Mouse (Mus musculus) small intestine, adult 2 months (tissue): ENCODE measurements around the gene Pex7. TPM values are rescaled to one million over a fixed set of nuclear protein-coding genes. Genes with fewer than 3 reads are reported as not detected.

ENCODE experiments used
- H3K27ac ChIP-seq: fragments of 200-500 bp; 2 replicates; pipeline ENCODE4 v1.5.1; 2012; ENCODE audit warnings: low read depth, low read length, control low read depth, inconsistent platforms; ENCODE audit not compliant: insufficient read depth
- H3K27me3 ChIP-seq: fragments of 200-500 bp; 2 replicates; pipeline ENCODE4 v1.6.1; 2012; ENCODE audit warnings: mild to moderate bottlenecking, moderate library complexity, low read length, inconsistent platforms; ENCODE audit not compliant: control insufficient read depth, insufficient read depth
- H3K36me3 ChIP-seq: fragments of 200-500 bp; 2 replicates; pipeline ENCODE4 v1.6.1; 2012; ENCODE audit warnings: mild to moderate bottlenecking, low read length, control low read depth, inconsistent platforms; ENCODE audit not compliant: control insufficient read depth, insufficient read depth
- H3K4me1 ChIP-seq: fragments of 200-500 bp; 2 replicates; pipeline ENCODE4 v1.6.1; 2012; ENCODE audit warnings: low read length, inconsistent platforms, mixed read lengths; ENCODE audit not compliant: control insufficient read depth, insufficient read depth, insufficient read length
- H3K4me3 ChIP-seq: fragments of 200-500 bp; 2 replicates; pipeline ENCODE4 v1.5.1; 2012; ENCODE audit warnings: low read depth, mild to moderate bottlenecking, control low read depth, inconsistent platforms, low read length, moderate library complexity
- CTCF ChIP-seq: fragments of 200-500 bp; IDR thresholded peaks from 2 replicates; pipeline ENCODE4 v1.5.1; 2012; ENCODE audit warnings: low read depth, mild to moderate bottlenecking, control low read depth, inconsistent platforms, low read length, moderate library complexity, mixed read lengths; ENCODE audit not compliant: insufficient replicate concordance, insufficient read length; ENCODE audit errors: extremely low read depth
- POLR2A ChIP-seq: fragments of 200-500 bp; IDR thresholded peaks from 2 replicates; pipeline ENCODE4 v1.6.1; 2012; ENCODE audit warnings: low read depth, mild to moderate bottlenecking, control low read depth, inconsistent platforms, low read length, moderate library complexity
- WGBS: fragments of 180-500 bp; shearing (Covaris S2); methylation state at CpG from one replicate; pipeline ENCODE4 v1.1.7; 2018; 5-methylcytosine and 5-hydroxymethylcytosine counted together
- polyA plus RNA-seq: library from polyadenylated mRNA; depleted of rRNA; stranded (reverse); fragments of >200 nt; gene quantifications from 2 replicates; pipeline ENCODE4 v1.2.3, GENCODE M21; 2012

The Pex7 gene
- polyA plus RNA-seq, 1 experiment = 26.1 TPM

DNA sequence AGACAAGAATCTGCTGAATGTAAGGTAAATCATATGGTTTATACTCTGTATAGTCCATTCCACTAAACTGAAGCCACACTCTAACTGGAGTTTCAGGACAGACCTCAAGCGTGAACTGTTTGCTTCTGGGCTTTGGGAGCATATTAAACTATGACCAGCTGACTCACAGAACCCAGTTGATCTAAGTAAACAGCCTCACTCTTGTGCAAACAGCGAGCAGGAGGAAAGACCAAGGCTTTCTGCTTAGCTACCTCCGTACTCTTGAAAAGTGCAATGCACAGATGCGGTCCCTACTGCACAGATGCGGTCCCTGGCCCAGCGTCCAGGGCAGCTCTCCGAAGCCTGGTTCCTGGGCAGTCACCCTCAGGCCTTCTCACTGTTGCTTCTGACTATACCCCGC, 30.2 kb downstream of the Pex7 start:
- H3K4me1 ChIP-seq = no peaks in the 10 kb centered on the region
- no peak overlapping the region for H3K4me3 ChIP-seq
- 57% methylated on average over 8 of the region's 8 CpGs for WGBS
- H3K27ac ChIP-seq = no peak overlapping the region
- TF ChIP-seq POLR2A (no peak), CTCF (no peak)
- no peaks in the 10 kb centered on the region for H3K27me3 ChIP-seq
- H3K36me3 ChIP-seq = peaks cover 4% of the 10 kb centered on the region

DNA sequence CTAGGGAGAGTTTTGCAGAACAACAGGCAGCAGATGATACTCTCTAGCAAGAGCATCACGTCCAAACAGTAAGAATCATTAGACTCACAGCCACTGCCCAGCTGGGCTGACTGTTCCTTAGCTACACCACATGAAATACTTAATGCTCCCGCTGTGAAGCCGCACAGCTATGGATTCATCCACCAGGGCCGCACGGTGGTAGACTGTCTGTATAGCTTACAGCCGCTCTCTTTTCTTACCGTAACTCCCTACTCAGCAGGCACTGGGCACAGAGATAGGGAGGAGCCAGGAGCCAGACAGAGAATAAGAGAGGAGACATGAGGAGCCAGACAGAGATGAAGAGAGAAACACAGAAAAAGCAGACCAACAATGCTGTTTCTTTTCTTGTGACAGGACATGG, 30.8 kb downstream of the Pex7 start:
- no peak overlapping the region for H3K4me3 ChIP-seq
- H3K36me3 ChIP-seq = peaks cover 3% of the 10 kb centered on the region; the same call in 1 of the 2 replicates
- WGBS = 83% methylated on average over 7 of the region's 7 CpGs
- no peak for TF ChIP-seq CTCF
- no peaks in the 10 kb centered on the region for H3K4me1 ChIP-seq
- H3K27ac ChIP-seq = no peak overlapping the region
- H3K27me3 ChIP-seq = no peaks in the 10 kb centered on the region

- H3K4me1 ChIP-seq = no peaks in the 10 kb centered on the region
- H3K4me3 ChIP-seq = no peak overlapping the region
- 79% methylated on average over 5 of the region's 5 CpGs for WGBS
- TF ChIP-seq POLR2A (no peak), CTCF (no peak)
- no peaks in the 10 kb centered on the region for H3K27me3 ChIP-seq
- peaks cover 3% of the 10 kb centered on the region; the same call in 1 of the 2 replicates for H3K36me3 ChIP-seq
- H3K27ac ChIP-seq = no peak overlapping the region
These were observed 32.1 kb downstream of the Pex7 start for GRCm38 (mm10) chr10:19875346-19875745.

GRCm38 (mm10) chr10:19855597-19856306, 51.7 kb downstream of the Pex7 start:
- Histone ChIP-seq H3K36me3 (no peaks in the 10 kb centered on the region; the same call in 1 of the 2 replicates), H3K27me3 (peaks cover 20% of the 10 kb centered on the region), H3K4me1 (peaks cover 6% of the 10 kb centered on the region), H3K4me3 (no peak overlapping the region), H3K27ac (no peak overlapping the region)
- TF ChIP-seq POLR2A (no peak), CTCF (no peak)
- 94% methylated on average over 7 of the region's 7 CpGs for WGBS

- Histone ChIP-seq H3K4me3 (no peak overlapping the region), H3K27ac (no peak overlapping the region), H3K4me1 (peaks cover 19% of the 10 kb centered on the region), H3K27me3 (peaks cover 41% of the 10 kb centered on the region), H3K36me3 (no peaks in the 10 kb centered on the region)
- no peak for TF ChIP-seq POLR2A
- TF ChIP-seq CTCF = no peak
- 36% methylated on average over 2 of the region's 2 CpGs for WGBS
These were observed 53.9 kb downstream of the Pex7 start for GRCm38 (mm10) chr10:19853609-19854008.

GRCm38 (mm10) chr10:19852776-19853175, 54.7 kb downstream of the Pex7 start:
- WGBS = 20% methylated on average over 6 of the region's 6 CpGs
- peaks cover 42% of the 10 kb centered on the region for H3K27me3 ChIP-seq

DNA sequence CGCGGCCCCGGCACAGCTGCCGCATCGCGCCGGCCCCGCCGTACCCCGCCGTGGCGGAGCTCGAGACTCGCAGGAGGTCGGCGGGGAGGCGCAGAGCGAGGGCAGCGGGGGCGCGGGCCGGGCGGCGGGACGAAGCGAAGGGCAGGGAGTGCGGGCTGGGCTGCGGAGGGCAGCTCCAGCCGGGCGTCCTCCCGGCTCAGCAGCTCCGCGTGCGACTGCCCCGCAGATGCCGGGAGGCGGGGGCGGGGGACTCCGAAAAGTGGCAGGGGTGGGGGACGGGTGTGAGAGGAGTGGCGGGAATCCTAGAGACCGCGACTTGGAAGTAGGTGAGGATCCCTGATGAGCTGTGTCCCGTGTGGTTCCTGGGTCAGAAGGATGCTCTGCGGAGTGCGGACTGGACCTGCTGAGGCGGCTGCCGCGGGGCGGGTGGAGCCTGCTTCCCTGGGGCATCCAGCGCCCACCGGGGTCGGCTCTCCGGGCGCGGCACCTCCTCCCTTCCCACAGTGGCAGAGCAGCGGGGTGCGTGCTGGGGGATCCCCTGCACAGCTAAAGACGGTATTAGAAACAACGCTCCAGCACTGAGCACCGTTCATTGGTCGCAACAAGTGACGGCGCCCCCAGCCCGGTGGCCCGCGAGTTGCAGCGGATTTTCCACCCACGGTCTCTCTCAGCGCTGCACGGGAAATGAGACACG, 56.3 kb downstream of the Pex7 start, which contains the start of gene Slc35d3:
Slc35d3 (minus strand) TSS at position 462 of the 694 bp plus-strand sequence.
- Histone ChIP-seq H3K4me3 (peak within 1 kb of the TSS; percentile 47), H3K27me3 (peaks cover 44% of the 10 kb centered on the region)

More at GRCm38 (mm10) chr10:19852776-19853175, 54.7 kb downstream of the Pex7 start:
- no peak overlapping the region for H3K4me3 ChIP-seq
- peaks cover 19% of the 10 kb centered on the region for H3K4me1 ChIP-seq
- TF ChIP-seq CTCF (no peak), POLR2A (no peak)
- H3K36me3 ChIP-seq = no peaks in the 10 kb centered on the region
- H3K27ac ChIP-seq = no peak overlapping the region

More for the DNA sequence above, 56.3 kb downstream of the Pex7 start, which contains the start of gene Slc35d3:
- H3K27ac ChIP-seq = no peak within 1 kb of the TSS
- TF ChIP-seq CTCF (no peak), POLR2A (no peak)
- no peaks in the 10 kb centered on the region for H3K36me3 ChIP-seq
- peaks cover 19% of the 10 kb centered on the region for H3K4me1 ChIP-seq
- WGBS = 1% methylated on average over 72 of the region's 72 CpGs
